Mouse (Mus musculus): Measurements from ENCODE around the gene Mtor.

DNA sequence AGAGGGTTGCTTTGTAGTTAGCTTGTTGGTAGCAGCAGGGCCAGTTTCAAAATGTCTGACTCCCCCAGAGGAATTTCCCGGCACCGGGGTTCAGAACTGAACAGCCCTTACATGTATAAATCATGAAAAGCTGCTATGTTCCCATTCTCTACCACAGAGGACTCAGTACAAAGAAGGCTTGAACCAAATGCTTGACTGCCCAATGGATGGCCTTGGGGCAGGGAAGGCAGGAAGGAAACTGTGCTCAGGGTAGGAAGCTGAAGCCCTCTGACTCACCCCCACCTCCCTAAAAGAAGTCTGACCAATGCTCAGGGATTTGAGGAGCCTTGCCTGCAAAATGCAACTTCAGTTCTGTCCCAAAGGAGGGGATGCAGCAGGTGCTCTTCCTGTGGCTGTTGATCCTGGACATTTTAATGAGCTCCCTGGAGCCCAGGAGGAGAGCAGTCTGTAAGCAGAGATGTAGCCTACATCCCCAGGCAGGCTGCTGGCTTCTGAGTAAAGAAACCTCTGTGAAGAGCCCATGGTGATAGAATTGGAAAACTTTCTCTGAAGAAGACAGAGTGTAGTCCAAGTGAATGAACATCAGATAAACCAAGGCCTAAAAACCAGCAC is 33.3 kb downstream of the Mtor start:
- TF ChIP-seq CTCF (IDR thresholded peaks at IDR 0.05; ENCODE audit: low read depth) = no peak
- TF ChIP-seq EP300 (IDR thresholded peaks at IDR 0.05; ENCODE audit: low read depth) = no peak
